Mouse (Mus musculus) erythroid progenitor cell, adult 5-6 weeks (primary cell): ENCODE data around the gene Rnf11. TPM values are rescaled to one million over a fixed set of nuclear protein-coding genes. Genes with fewer than 3 reads are reported as not detected.
A peak's percentile ranks its signal among the peaks of the same experiment; 100 is the strongest.

Source experiments
- ATAC-seq: replicated peaks from 2 replicates; pipeline ENCODE4 v1.8.0; 2016; ENCODE audit warnings: moderate number of reproducible peaks, mild to moderate bottlenecking, moderate TSS enrichment, inconsistent platforms; ENCODE audit not compliant: poor library complexity, low FRiP score, severe bottlenecking
- total RNA-seq, 2 experiments: library from RNA; stranded (forward) in 1 of 2; stranded (reverse) in 1 of 2; fragments of 150-400 nt in 1 of 2; fragments of 186-747, 209-891 nt in 1 of 2; gene quantifications; 2 replicates each; pipeline versions ENCODE4 v1.2.3 to v1.2.4; 2015 to 2017; ENCODE audit warnings: low replicate concordance in 2 of 2

Rnf11 gene
- 74.2 and 78.9 TPM in 2 replicates for total RNA-seq (2015; ENCODE audit: low replicate concordance)
- total RNA-seq (2017; ENCODE audit: low replicate concordance), result 87.3 and 96.1 TPM in 2 replicates

DNA sequence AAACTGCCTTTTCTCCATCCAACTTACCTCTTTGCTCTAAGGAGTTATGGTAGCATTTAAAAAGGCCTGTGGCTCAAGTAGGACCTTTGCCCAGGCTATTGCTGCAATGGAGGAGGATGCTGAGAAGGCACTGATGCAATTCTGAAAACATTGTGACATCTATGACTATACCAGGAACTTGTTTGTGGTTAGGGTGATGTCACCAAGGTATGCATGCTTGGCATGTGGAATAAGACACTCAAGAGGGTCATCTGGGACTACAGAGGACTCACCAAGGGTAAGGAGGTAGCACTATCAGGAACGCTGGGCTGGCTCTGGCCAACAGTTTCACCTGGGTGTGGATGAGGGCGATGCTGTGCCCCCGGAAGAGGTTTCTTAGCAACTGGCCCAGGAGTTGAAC lies at the start of gene Rnf11:
TSS of gene Rnf11 (minus strand) at position 108 of the 400 bp plus-strand sequence.
- no peak for ATAC-seq

DNA sequence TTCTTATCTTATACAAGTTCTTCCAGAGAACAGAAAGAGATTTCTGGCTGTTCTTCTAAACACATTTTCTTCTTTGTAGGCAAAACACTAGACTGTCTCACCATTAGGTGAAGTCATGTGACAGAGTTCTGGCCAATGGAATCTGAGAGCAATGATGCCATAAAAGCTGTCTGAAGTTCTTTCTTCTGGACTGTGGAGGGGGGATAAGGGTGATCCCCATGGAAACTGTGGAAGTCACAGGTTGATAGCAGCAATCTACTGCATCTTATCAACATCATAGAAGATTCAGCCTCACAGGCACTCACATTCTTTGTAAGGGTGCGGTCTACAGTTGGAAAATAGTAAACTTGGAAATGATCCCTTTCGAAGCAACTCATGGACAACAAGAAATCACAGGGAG lies 46.6 kb upstream of the Rnf11 start, which contains the start of gene 4930522H14Rik:
TSS of gene 4930522H14Rik (minus strand) at position 187 of the 400 bp plus-strand sequence.
- no peak for ATAC-seq

DNA sequence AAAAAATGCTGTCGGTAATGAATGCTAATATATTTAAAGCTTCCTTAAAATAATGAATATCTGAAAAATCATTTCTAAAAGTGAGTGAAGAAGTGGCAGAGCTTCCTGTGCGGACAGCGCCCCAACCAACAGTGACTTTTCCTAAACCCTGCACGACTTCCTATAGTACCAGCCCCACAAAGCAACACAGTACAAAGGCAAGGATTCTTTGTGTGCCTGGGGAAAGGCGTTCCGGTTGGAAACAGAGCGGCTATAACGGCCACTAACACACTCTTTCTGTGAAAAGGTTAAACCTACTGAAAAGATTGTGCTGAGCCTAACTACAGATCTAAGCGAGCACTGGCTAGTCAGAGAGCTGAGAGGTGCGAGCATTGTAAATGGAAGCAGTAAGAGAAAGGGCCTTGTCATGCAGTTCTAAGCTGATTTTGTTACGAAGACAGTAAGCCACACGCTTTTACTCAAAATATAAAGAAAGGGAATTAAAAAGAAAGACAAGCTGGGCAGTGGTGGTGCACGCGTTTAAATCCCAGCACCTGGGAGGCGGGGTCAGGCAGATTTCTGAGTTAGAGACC lies 45.8 kb upstream of the Rnf11 start:
- ATAC-seq, result no peak

DNA sequence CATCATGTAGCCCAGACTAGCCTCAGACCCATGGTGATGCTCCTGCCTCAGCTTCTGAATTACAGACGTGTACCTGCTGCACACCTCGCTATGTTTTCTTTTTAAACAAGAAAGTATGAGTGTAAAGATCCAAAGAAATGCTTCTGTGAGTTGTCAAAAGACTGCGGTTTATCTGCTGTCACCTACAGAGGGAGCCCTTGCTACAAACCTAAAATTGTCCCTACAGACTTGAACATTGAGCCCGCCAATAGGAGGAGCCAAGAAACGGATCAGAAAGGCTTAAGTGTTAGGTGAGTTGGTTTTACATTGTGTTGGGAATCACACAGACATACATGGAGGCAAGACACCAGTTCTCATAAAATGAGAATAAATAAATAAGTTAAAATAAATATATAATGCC lies 20.4 kb upstream of the Rnf11 start:
- peak; percentile 97 for ATAC-seq

DNA sequence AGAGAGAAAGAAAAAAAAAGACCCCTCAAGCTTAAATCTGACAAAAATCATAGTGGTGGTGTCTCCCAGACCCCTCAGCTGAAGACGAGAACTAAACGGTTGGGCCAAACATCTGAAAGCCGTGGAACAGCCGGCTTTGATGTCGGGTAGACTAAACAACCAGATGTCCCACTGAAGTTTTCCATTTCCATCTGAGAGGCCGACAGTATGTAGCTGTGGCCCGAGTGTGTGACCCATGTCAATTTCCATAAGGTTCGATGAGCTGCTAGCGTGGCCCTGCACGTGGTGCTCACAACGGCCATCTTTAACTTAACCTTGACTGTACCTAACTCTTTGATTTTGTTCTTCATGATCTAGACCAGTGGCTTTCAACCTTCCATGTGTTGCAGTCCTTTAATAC lies 13.9 kb upstream of the Rnf11 start:
- ATAC-seq, result no peak

DNA sequence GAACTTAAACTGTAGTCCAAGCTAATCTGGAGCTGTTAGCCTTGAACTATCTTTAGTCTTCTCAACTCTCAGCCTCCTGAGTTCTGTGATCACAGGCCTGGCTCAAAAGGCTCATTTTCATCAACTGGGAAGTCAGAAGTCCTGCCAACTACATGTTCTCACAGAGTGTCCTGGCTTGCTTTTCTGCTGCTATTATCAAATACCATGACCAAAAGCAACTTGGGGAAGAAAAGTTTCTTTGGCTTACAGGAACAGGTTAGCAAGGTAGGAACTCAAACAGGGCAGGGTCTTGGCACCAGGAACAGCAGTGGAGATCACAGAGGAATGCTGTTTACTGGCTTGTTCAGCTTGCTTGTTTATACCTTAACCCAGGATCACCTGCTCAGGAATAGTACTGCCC lies 9.1 kb upstream of the Rnf11 start:
- ATAC-seq, result no peak

DNA sequence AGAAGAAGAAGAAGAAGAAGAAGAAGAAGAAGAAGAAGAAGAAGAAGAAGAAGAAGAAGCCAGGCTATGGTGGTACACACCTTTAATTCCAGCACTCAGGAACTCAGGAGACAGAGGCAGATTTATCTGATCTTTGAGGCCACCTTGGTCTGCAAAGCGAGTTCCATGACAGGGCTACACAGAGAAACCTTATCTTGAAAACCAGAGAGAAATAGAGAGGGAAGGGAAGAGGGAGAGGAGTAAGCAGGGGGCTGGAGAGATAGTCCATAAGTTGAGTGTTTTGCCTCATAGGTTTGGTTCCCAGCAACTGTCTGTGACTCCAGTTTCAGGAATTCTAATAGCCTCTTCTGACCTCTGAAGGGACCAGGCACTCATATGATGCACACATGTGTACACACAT lies 4.3 kb upstream of the Rnf11 start:
- no peak for ATAC-seq

DNA sequence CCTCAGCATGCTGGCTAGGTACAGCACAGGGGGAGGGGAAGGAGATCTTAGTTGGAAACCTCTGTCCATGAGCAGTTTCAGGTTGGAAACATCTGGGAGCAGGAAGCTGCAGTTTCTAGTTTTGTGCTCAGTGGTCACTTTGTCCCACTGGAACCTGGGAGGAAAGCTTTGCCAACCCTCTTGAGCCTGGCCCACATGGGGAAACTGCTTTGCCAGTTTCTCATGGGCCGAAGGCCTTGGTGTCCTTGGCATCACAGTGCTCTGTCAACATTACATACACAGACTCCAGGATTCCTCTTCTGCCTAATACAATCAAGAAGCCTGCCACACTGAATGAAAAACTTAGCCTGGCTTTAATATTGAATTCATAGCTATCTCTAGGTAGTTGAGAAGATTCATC lies 1.8 kb downstream of the Rnf11 start:
- ATAC-seq, result no peak

DNA sequence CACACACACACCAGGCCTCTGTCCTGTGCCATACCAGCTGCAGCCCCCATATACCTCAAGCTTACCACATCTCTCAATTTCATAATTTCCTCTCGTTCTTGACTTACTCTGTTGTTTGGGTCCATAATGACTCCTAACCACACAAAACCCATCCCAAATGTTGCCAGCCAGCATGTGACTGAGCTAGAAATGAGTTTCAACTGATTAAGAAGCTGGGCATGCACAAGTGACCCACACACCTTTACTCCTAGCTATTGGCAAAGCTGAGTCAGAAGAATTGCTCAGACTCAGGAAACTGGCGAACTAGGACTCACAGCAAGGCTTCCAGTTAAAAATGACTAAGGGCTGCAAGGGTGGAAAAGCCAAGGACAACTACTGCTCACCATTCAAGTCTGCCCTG lies 3.1 kb downstream of the Rnf11 start:
- ATAC-seq, result no peak

DNA sequence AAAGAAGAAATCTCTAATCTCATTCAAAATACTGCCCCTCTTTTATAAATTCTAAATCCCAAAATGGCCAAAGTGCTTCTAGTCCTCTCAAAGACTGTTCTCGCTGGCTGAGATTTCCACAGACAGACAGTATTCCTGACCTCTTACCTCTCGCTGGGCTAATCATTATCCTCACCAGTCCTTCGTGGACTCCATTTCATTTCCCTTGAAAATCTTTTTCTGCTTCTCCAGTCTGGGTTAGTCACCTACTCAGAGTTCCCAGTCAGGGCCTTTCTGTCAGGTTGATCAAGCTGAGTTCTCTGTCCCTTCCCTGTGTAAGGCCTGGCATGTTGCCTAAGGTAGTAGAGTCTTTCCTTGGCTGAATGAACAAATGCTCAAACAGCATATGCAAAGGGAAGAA lies 7.1 kb downstream of the Rnf11 start:
- ATAC-seq, result no peak

DNA sequence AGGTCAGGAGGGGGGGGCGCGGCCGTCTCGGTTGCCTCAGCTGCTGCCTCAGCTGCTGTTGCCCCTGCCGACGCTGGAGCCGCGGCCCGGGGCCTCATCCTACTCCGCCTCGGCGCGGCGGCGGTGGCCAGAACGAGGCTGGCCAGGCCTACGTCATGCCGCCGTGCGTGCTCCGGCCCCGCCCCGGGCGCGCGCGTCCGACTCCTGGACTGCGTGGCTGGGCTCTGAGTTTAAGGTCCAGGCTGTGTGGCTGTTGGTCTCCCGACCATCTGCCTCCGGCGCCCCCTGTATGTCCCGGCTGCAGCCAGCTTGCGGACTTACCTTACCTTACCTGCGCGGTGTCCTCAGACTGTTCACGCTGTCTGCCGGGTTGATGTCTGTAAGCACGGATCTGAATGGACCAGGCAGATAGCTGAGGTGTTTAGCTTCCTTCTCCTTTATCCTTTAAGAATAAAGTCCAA lies 7.9 kb downstream of the Rnf11 start:
- ATAC-seq, result peak; percentile 93

DNA sequence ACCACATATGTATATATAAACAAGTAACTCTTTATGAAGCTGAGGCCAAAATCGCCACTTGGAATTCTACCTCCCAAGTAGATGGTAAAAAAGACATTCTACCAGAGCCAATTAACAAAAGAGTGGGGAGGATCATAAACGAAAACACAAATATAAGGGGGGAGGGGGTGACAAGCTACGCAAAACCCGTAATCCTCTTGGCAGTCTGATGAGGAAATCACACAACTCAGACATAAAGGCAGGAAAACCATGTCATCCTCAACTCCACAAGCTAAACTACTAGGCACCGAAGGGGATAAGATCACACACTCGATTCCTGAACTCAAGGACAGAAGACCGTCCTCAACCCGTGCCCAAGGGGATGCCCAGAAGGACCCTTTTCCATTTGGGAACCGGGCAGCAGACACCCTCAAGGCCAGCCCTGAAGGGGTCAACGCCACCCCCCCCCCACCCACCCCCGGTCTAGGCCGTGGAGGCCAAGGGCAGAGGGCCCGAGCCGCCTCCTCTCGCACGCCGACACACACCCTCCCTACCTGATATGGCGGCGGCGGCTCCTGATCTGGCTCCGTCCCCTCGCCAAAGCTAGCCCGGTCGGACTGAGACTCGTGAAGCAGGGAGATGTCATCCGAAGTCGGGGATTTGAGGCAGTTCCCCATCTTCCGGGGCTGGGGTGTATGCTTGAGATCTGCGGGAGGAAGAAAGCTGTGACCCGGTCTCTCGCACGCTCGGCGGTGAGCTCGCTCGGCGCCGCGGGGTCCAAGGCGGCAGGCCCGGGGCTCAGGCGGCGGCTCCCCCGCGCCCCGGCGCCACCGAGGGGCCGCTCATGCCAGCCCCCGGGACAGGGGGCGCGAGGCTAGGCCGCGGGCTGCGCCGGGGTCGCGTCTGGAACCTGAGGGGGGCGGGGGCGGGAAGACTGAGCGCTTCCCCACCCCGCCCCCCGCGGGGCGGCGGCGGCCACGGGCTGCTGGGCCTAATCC lies 8.7 kb downstream of the Rnf11 start:
- ATAC-seq, result peak; percentile 78

DNA sequence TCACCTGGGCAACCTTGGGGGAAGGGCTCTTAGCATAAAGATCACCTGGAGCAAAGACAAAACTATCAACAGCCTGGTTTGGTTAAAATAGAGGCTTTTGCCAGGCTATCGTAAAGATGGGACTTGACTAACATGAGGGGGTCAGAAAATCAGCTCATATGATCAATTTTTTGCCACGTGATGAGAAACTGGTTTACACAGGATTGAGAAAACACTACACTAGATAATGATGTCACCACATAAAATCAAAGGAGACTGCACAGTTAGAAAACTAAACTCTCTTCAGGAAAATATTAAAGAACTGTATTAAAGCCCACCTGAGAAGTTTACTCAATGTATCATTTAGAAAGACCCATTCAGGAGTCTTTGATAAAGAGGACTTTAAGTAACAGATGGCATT lies 9.4 kb downstream of the Rnf11 start:
- ATAC-seq, result no peak

DNA sequence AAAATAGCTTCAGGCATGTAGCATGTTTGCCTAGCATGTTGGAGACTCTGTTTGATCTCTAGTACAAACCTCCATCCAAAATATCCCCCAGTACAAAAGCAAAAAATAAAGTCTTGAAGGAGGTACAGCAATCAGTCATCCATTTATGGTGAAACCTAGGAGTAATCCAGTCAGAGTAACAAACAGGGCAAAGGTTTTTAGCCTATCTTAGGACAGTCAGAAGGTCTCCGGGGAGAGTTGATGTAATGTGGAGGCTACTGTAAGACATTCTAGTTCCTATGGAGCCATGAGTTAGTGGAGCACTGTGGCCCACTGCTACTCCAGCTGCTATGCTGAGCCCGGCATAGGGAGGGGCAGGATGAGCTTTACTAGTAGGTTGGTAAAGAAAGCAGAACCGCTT lies 12.0 kb downstream of the Rnf11 start:
- ATAC-seq, result no peak

DNA sequence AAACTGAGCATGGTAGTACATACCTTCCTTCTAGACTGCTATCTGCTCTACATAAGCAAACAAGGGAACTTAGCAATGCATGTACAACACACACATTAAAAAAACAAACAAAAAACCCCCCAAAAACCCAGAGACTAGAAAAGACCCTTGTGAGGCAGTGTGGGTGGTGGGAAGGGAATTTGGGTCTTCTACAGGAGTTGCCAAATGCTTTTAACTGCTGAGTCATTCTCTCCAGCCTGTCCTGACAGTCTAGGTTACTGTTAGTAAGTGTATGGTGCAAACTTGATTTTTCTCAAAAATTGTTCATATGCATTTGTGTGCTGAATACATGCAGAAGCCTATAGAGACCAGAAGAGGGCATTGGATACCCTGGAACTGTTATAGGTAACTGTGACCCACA lies 12.9 kb downstream of the Rnf11 start:
- ATAC-seq, result no peak

DNA sequence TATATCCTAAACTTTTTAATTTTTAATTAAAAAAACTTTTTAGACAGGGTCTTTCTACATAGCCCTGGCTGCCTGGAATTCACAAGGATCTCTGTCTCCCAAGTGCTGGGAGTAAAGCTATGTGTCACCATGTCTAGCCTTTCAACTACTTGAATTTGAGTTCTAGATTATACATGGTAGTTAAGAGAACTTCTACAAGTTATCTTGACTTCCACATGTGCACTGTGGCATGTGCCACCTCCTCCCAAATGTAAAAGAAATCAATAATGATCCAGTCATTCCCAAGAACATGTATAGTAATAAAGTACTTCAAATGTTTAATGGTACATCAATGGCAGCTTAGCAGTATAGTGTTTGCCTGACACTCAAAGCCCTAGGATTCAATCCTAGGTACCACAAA lies 16.8 kb downstream of the Rnf11 start:
- peak; percentile 81 for ATAC-seq

DNA sequence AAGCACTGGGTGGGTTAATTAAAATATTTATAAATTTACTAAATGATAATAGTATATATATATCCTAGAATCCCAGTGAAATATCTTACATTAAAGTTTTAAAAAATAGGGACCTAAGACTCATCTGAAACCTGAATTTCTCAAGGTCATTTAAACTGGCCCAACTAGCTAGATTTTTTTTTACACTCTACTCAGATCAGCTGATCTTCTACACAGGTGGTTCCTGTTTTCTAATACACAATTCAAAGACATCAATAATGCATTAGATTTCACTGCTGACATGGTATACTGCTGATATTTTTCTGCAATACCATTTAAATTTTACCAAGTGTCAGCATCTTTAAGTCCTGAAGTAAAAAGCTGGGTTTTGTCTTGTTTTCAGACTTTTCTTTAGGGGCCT lies 20.6 kb downstream of the Rnf11 start:
- ATAC-seq, result no peak

DNA sequence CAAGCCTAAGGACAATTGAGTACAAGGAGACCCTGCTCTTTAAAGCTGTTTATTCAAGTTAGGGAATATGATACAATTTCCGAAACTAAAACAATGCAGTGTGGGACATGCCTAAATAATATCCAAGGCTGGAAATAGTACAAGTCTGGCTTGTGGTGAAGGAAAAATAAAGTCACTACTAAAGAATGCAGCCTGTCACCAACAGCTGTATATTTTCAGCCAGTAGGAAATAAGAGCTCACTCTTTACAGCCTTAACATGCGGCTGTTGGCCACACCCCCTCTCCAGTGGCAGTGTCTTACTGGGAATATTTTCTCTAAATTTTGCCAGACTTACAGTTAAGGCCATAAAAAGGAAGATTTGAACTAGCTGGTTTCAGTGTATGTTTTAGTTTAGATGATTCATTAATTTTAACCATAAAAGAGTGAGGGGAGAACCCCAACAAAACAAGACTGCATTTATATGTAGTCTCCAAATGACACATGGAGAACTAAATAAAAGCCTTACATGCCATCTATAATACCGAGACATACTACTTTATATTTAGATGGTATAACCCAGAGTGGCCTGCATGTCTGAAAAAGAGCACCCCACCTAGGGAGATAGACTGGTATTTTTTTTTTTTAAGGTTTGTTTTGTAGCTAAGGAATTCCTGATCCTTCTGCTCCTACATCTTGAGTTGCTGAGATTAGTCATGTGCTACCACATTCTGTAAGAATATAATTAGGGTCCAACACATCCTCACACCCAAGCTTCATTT lies 23.9 kb downstream of the Rnf11 start:
- ATAC-seq, result no peak

DNA sequence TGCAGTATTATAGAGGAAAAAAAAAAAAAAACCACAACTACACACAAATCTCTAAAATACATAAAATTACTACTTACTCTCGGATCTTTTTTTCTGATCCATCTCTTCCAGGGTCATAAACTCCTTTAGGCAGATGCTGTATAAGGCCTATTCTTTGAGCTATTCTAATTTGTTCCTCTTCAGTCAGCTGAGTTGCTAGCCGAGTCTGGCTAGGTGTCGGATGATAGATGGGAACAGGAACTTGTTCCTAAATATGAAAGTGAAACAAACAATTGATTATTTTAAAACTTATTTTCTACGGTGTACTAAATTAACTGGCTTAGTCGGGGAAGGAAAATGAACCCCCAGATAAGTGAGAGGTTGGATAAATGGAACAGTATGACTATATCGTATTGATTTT lies 27.7 kb downstream of the Rnf11 start:
- no peak for ATAC-seq

DNA sequence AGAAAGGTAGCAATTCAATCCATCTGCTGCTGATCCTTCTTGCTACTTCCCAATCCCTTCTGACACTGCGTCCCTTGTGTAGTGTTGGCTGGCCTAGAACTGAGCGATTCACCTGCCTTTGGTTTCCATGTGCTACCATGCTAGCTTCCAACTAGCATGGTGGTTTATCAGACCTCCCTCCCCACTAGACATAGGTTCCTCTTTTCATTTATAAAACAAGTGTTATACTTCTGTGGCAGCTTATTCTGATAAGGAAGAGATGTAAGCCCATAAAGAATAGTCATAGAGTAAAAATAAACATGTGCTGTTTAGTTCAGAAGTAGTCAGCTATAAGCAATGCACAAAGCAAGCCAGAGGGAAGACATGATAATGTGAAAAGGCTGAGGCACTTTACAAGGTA lies 36.0 kb downstream of the Rnf11 start:
- no peak for ATAC-seq
